Mouse (Mus musculus): ENCODE measurements around the gene Lpcat4. TPM values are rescaled to one million over a fixed set of nuclear protein-coding genes. Genes with fewer than 3 reads are reported as not detected.

Lpcat4 gene
- polyA plus RNA-seq, 1 experiment from 2014 or later = 12.8 TPM

DNA sequence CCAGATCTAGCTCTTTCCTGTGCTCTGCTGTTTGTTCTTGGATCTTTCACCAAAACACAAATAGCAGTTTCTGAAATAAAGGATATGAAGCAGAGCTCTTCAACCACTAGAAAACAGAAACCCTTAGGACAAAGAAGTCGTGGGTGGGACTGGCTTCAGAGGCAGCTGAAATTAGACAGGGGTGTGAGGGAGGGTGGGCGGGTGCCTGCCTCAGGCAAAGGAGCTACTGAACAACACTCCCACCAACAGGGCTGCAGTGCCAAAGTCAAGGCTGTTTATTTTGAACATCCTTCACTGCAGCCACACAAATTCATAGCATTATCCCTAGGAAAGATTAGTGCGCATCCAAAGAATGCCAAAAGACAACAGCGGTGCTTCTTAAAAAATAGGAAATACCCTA is 14.9 kb upstream of the Lpcat4 start:
- Histone ChIP-seq H3K27ac (ENCODE audit: low read depth, low read length) (no peak overlapping the region), H3K4me1 (ENCODE audit: control insufficient read depth, insufficient read depth, low read length) (no peaks in the 10 kb centered on the region), H3K4me3 (ENCODE audit: low read depth, low read length) (no peak overlapping the region), H3K4me2 (ENCODE audit: low read depth) (no peak overlapping the region), H3K9me3 (ENCODE audit: control insufficient read depth, low read length) (no peaks in the 10 kb centered on the region), H3K9ac (ENCODE audit: low read length) (no peak overlapping the region), H3K36me3 (ENCODE audit: control insufficient read depth, insufficient read depth, low read length) (no peaks in the 10 kb centered on the region), H3K27me3 (ENCODE audit: control insufficient read depth, insufficient read depth, low read length) (no peaks in the 10 kb centered on the region)
- no peak for DNase-seq (ENCODE audit: low spot score)
- no peak; the same call in 1 of the 2 replicates for ATAC-seq (ENCODE audit: insufficient read depth, low FRiP score, low TSS enrichment)
- 68% methylated on average over 4 of the region's 4 CpGs for WGBS

DNA sequence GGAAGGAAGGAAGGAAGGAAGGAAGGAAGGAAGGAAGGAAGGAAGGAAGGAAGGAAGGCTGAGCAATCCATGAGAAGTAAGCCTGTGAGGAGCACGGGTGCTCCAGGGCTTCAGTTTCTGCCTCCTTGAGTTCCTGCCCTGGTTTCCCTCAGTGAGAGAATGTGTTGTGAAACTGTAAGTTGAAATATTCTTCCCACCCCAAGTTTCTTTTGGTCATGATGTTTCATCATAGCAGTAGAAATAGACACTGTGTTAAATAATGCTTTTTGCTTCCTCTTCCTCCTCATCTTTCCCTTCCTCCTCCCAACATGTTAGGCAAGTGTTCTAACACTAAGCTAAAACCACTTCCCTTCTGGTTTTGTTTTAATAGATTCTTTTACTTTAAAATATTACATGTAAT is 6.6 kb upstream of the Lpcat4 start:
- no peaks in the 10 kb centered on the region for H3K9me3 ChIP-seq (ENCODE audit: control insufficient read depth, low read length)
- ATAC-seq (ENCODE audit: insufficient read depth, low FRiP score, low TSS enrichment) = no peak
- 95% methylated on average over 1 of the region's 1 CpGs for WGBS
- H3K4me1 ChIP-seq (ENCODE audit: control insufficient read depth, insufficient read depth, low read length) = no peaks in the 10 kb centered on the region
- no peak overlapping the region for H3K4me3 ChIP-seq (ENCODE audit: low read depth, low read length)
- H3K27ac ChIP-seq (ENCODE audit: low read depth, low read length) = no peak overlapping the region
- no peaks in the 10 kb centered on the region for H3K36me3 ChIP-seq (ENCODE audit: control insufficient read depth, insufficient read depth, low read length)
- no peaks in the 10 kb centered on the region for H3K27me3 ChIP-seq (ENCODE audit: control insufficient read depth, insufficient read depth, low read length)
- no peak overlapping the region for H3K9ac ChIP-seq (ENCODE audit: low read length)
- DNase-seq (ENCODE audit: low spot score) = no peak
- H3K4me2 ChIP-seq (ENCODE audit: low read depth) = no peak overlapping the region

DNA sequence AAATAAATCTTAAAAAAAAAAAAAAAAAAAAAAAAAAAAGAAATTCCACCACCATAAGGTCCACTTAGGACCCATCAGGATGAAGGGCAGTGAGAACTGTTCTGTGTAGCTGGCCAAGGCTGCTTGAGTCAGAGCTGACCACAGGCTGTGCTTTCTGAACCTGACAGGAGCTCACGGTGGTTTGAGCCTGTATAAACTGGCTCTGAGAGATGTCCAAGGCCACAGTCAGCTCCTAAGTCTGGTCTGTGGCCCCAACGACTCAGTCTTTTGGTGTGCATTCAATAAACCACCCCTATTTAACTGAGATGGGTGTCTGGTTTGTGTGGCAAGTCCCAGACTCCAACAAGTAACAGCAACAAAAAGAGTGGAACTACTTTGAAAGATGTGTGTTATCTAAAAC is 2.6 kb upstream of the Lpcat4 start:
- Histone ChIP-seq H3K4me2 (ENCODE audit: low read depth) (no peak overlapping the region), H3K9me3 (ENCODE audit: control insufficient read depth, low read length) (no peaks in the 10 kb centered on the region), H3K27me3 (ENCODE audit: control insufficient read depth, insufficient read depth, low read length) (no peaks in the 10 kb centered on the region), H3K9ac (ENCODE audit: low read length) (no peak overlapping the region), H3K4me1 (ENCODE audit: control insufficient read depth, insufficient read depth, low read length) (no peaks in the 10 kb centered on the region; the same call in 1 of the 2 replicates), H3K36me3 (ENCODE audit: control insufficient read depth, insufficient read depth, low read length) (no peaks in the 10 kb centered on the region), H3K27ac (ENCODE audit: low read depth, low read length) (no peak overlapping the region), H3K4me3 (ENCODE audit: low read depth, low read length) (no peak overlapping the region)
- DNase-seq (ENCODE audit: low spot score) (no peak), ATAC-seq (ENCODE audit: insufficient read depth, low FRiP score, low TSS enrichment) (no peak)
- WGBS = 79% methylated on average over 2 of the region's 2 CpGs

DNA sequence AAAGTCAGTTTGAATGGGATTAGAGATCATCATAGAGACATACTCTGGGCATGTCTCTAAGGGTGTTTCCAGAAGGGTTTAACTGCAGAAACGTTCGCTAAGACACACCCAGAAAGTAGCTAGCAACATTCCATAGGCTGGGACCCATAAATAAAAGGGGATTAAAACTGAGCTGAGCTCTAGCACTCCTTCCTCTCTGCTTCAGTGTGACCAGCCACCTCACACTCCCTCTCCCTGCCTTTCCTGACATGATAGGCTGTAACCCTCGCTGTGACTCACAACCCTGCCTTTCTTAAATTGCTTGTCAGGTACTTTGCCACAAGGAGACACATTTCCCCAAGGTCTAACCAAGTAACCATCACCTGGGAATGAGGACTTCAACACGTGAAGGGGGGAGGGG is 1.3 kb upstream of the Lpcat4 start:
- H3K9me3 ChIP-seq (ENCODE audit: control insufficient read depth, low read length) = no peaks in the 10 kb centered on the region
- H3K36me3 ChIP-seq (ENCODE audit: control insufficient read depth, insufficient read depth, low read length) = no peaks in the 10 kb centered on the region
- H3K27ac ChIP-seq (ENCODE audit: low read depth, low read length) = no peak overlapping the region
- no peak overlapping the region for H3K9ac ChIP-seq (ENCODE audit: low read length)
- ATAC-seq (ENCODE audit: insufficient read depth, low FRiP score, low TSS enrichment) (no peak), DNase-seq (ENCODE audit: low spot score) (no peak)
- no peaks in the 10 kb centered on the region; the same call in 1 of the 2 replicates for H3K4me1 ChIP-seq (ENCODE audit: control insufficient read depth, insufficient read depth, low read length)
- H3K4me2 ChIP-seq (ENCODE audit: low read depth) = no peak overlapping the region
- 8% methylated on average over 4 of the region's 4 CpGs for WGBS
- no peaks in the 10 kb centered on the region for H3K27me3 ChIP-seq (ENCODE audit: control insufficient read depth, insufficient read depth, low read length)
- H3K4me3 ChIP-seq (ENCODE audit: low read depth, low read length) = no peak overlapping the region

DNA sequence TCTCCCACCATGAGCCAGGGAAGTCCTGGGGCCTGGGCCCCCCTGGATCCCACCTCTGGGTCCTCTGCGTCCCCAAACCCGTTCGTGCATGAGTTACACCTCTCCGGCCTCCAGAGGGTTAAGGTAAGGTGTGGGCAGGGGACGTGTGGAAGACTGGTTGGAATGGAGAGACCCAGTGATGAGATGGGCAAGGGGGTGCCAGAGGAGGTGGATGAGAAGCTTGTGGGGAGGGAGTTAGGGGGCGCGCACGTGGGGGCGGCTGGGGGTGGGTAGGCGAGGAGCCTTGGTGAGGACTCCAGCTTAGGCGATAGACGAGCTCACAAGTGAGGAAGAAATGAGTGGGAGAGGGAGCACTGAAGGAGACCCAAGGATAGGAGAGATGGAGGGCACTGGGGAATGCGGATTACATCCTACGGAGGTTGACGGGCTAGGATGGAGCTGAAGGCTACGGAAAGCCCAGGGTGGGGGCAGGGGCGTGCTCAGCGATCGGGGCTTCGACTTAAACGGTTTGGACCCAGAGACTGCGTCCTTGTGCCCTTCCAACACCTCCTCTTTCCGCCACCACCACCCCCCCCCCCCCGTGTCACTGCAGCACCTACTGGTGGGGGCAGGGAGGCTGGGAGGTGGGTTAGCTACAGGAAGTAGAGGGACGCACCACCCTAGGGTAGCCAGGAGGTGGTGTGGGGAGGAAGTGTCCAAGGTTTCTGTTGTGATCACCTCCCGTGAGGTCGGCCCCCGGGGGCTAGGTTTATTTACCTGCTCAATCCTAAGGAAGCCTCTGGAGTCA is 860 bp downstream of the Lpcat4 start:
- DNase-seq (ENCODE audit: low spot score) (peak; percentile 55), ATAC-seq (ENCODE audit: insufficient read depth, low FRiP score, low TSS enrichment) (peak; percentile 70)
- Histone ChIP-seq H3K4me1 (ENCODE audit: control insufficient read depth, insufficient read depth, low read length) (no peaks in the 10 kb centered on the region; the same call in 1 of the 2 replicates), H3K9ac (ENCODE audit: low read length) (peak overlapping the region; percentile 84), H3K36me3 (ENCODE audit: control insufficient read depth, insufficient read depth, low read length) (no peaks in the 10 kb centered on the region), H3K4me3 (ENCODE audit: low read depth, low read length) (peak overlapping the region; percentile 61), H3K27ac (ENCODE audit: low read depth, low read length) (peak overlapping the region; percentile 94), H3K9me3 (ENCODE audit: control insufficient read depth, low read length) (no peaks in the 10 kb centered on the region), H3K27me3 (ENCODE audit: control insufficient read depth, insufficient read depth, low read length) (no peaks in the 10 kb centered on the region), H3K4me2 (ENCODE audit: low read depth) (peak overlapping the region; percentile 72)
- under 1% methylated on average over 27 of the region's 28 CpGs for WGBS

DNA sequence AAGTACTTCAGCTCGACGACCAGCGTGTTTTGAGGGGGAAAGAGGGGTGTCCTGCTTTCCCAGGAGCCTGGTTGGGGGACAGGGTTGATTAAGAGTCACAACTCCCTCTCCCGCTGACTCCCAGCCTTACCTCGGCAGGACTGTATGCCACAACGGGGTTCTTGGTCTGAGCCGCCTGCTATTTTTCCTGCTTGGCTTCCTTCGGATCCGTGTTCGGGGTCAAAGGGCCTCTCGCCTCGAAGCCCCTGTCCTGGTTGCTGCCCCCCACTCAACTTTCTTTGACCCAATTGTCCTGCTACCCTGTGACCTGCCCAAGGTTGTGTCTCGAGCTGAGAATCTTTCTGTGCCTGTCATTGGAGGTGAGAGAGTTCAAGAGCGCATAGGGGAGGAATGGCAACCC is 2.5 kb downstream of the Lpcat4 start:
- no peak overlapping the region for H3K4me3 ChIP-seq (ENCODE audit: low read depth, low read length)
- no peaks in the 10 kb centered on the region; the same call in 1 of the 2 replicates for H3K4me1 ChIP-seq (ENCODE audit: control insufficient read depth, insufficient read depth, low read length)
- no peak overlapping the region for H3K4me2 ChIP-seq (ENCODE audit: low read depth)
- ATAC-seq (ENCODE audit: insufficient read depth, low FRiP score, low TSS enrichment) = no peak
- H3K27me3 ChIP-seq (ENCODE audit: control insufficient read depth, insufficient read depth, low read length) = no peaks in the 10 kb centered on the region
- no peak for DNase-seq (ENCODE audit: low spot score)
- WGBS = 88% methylated on average over 14 of the region's 14 CpGs
- H3K36me3 ChIP-seq (ENCODE audit: control insufficient read depth, insufficient read depth, low read length) = no peaks in the 10 kb centered on the region; the same call in 1 of the 2 replicates
- no peak overlapping the region for H3K9ac ChIP-seq (ENCODE audit: low read length)
- H3K9me3 ChIP-seq (ENCODE audit: control insufficient read depth, low read length) = no peaks in the 10 kb centered on the region
- H3K27ac ChIP-seq (ENCODE audit: low read depth, low read length) = no peak overlapping the region

DNA sequence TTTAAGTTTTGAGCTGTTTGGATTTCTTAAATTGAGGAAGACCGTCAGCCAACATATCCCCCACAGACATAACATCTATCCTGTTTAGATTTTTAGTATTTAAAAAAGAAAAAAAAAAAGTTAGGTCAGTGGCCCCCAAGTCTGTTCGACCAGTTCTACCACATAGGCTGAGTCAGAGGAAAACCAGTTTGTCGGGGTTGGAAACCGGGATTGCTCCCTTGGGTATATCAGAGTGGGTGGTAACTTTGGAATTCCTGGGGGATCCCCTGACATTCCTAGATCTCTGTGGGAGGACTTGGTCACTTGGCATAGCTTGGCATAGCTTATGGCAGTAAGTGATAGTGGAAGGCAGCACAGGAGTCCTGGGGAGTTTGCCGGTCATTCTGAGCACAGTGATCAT is 6.0 kb downstream of the Lpcat4 start:
- ATAC-seq (ENCODE audit: insufficient read depth, low FRiP score, low TSS enrichment) = no peak
- DNase-seq (ENCODE audit: low spot score) = no peak
- H3K27ac ChIP-seq (ENCODE audit: low read depth, low read length) = no peak overlapping the region
- H3K9ac ChIP-seq (ENCODE audit: low read length) = no peak overlapping the region
- H3K4me1 ChIP-seq (ENCODE audit: control insufficient read depth, insufficient read depth, low read length) = no peaks in the 10 kb centered on the region; the same call in 1 of the 2 replicates
- H3K9me3 ChIP-seq (ENCODE audit: control insufficient read depth, low read length) = no peaks in the 10 kb centered on the region
- no peak overlapping the region for H3K4me3 ChIP-seq (ENCODE audit: low read depth, low read length)
- 88% methylated on average over 5 of the region's 5 CpGs for WGBS
- no peak overlapping the region for H3K4me2 ChIP-seq (ENCODE audit: low read depth)
- H3K27me3 ChIP-seq (ENCODE audit: control insufficient read depth, insufficient read depth, low read length) = no peaks in the 10 kb centered on the region
- H3K36me3 ChIP-seq (ENCODE audit: control insufficient read depth, insufficient read depth, low read length) = no peaks in the 10 kb centered on the region; the same call in 1 of the 2 replicates

DNA sequence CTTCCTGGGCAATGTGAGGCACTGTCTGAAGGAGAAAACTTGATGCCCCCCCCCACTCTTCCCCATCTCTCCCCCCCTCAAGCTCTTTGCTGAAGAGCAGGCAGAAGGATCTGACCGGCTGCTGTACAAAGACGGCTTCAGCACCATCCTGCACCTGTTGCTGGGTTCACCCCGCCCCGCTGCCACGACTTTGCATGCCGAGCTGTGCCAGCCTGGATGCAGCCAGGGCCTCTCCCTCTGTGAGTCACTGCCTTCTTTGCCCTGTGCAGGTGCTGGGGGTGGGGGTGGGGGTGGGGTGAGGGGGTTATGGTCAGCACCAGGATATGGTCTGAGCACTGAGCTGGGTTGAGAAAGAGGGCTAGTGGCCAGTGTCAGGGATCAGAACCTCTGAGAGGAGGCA is 6.9 kb downstream of the Lpcat4 start:
- Histone ChIP-seq H3K9ac (ENCODE audit: low read length) (no peak overlapping the region), H3K9me3 (ENCODE audit: control insufficient read depth, low read length) (no peaks in the 10 kb centered on the region), H3K4me2 (ENCODE audit: low read depth) (no peak overlapping the region), H3K27ac (ENCODE audit: low read depth, low read length) (no peak overlapping the region), H3K36me3 (ENCODE audit: control insufficient read depth, insufficient read depth, low read length) (no peaks in the 10 kb centered on the region; the same call in 1 of the 2 replicates), H3K4me3 (ENCODE audit: low read depth, low read length) (no peak overlapping the region), H3K4me1 (ENCODE audit: control insufficient read depth, insufficient read depth, low read length) (no peaks in the 10 kb centered on the region), H3K27me3 (ENCODE audit: control insufficient read depth, insufficient read depth, low read length) (no peaks in the 10 kb centered on the region)
- DNase-seq (ENCODE audit: low spot score) = no peak
- WGBS = 97% methylated on average over 6 of the region's 6 CpGs
- no peak for ATAC-seq (ENCODE audit: insufficient read depth, low FRiP score, low TSS enrichment)

DNA sequence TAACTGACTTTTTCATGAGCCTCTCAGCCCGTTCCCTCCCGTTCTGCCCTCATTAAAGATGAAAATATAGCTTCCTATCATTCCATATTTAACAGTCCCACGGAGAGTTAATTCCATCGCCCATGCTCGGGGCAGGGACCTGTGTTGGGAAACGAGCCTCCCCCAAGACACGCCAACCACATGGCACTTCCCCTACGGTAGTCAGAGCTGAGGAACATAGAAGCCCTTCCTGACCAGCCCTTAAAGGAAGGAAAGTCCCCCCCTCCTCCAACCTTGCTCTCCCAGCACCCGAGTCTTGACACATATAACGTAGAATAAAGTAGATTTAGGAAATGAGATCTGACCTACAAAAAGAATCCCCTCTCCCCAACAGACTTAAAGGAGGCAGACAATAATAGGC is 8.1 kb downstream of the Lpcat4 start:
- H3K9me3 ChIP-seq (ENCODE audit: control insufficient read depth, low read length) = no peaks in the 10 kb centered on the region
- H3K4me1 ChIP-seq (ENCODE audit: control insufficient read depth, insufficient read depth, low read length) = no peaks in the 10 kb centered on the region
- WGBS = 89% methylated on average over 10 of the region's 10 CpGs
- no peak overlapping the region for H3K9ac ChIP-seq (ENCODE audit: low read length)
- H3K27ac ChIP-seq (ENCODE audit: low read depth, low read length) = no peak overlapping the region
- H3K36me3 ChIP-seq (ENCODE audit: control insufficient read depth, insufficient read depth, low read length) = no peaks in the 10 kb centered on the region; the same call in 1 of the 2 replicates
- DNase-seq (ENCODE audit: low spot score) = no peak
- no peak overlapping the region for H3K4me2 ChIP-seq (ENCODE audit: low read depth)
- no peaks in the 10 kb centered on the region for H3K27me3 ChIP-seq (ENCODE audit: control insufficient read depth, insufficient read depth, low read length)
- no peak overlapping the region for H3K4me3 ChIP-seq (ENCODE audit: low read depth, low read length)
- ATAC-seq (ENCODE audit: insufficient read depth, low FRiP score, low TSS enrichment) = no peak

Measured in neural tube, embryonic 11.5 days (tissue).